Mouse (Mus musculus): ENCODE measurements at regions not wholly inside any gene's neighbourhood (a gene's known extent, or its start where the extent isn't known, plus 50 kb on each side); places are given as distances from the start of the nearest gene placed in this dataset.

- TF ChIP-seq CTCF (IDR thresholded peaks at IDR 0.05; ENCODE audit: low read depth) (no peak), EP300 (IDR thresholded peaks at IDR 0.05; ENCODE audit: low read depth) (no peak)
Measured at GRCm38 (mm10) chr12:95239158-95239779, 452.8 kb upstream of the Flrt2 start.

All from liver, postnatal 0 days (tissue).